Mouse (Mus musculus): ENCODE results near the gene Crtc2.

DNA sequence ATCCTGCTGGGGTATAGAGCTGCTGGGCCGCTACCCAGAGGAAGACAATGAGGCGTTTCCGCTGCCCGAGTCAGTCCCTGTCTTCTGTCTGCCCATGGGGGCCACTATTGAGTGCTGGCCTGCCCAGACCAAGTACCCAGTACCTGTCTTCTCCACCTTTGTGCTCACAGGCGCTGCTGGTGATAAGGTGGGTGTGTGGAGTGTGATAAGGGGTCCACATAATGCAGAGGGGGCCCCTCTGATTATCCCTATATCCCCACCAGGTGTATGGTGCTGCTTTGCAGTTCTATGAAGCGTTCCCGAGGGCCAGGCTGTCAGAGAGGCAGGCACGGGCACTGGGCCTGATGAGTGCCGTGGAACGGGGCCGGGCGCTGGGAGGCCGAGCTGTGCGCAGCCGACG, 15.0 kb downstream of the Crtc2 start:
- TF ChIP-seq CTCF (IDR thresholded peaks at IDR 0.05; ENCODE audit: insufficient read depth, low read depth, low read length) (no peak), POLR2A (IDR thresholded peaks at IDR 0.05; ENCODE audit: insufficient read depth, low read depth, low read length) (no peak)
